Mouse (Mus musculus) left cerebral cortex, postnatal 4 days (tissue): ENCODE data around the gene Fzd10. TPM values are rescaled to one million over a fixed set of nuclear protein-coding genes. Genes with fewer than 3 reads are reported as not detected.

Source experiments
- total RNA-seq, 2 experiments: library from RNA; stranded (reverse); gene quantifications; 2 replicates each; pipeline ENCODE4 v1.2.3; 2021

Fzd10 gene
- total RNA-seq, 2 experiments from 2014 or later: 3.0 TPM

Other genes starting within 250 kb of the Fzd10 start
- gene Tmem132d, start 167.8 kb upstream of the Fzd10 start, total RNA-seq: 10 to 100 TPM in 1 of 2 experiments, 1 to 10 TPM in 1; 6.3 to 10.0 TPM
- gene Piwil1, start 101.7 kb downstream of the Fzd10 start, total RNA-seq: under 1 TPM; 0.22 to 0.38 TPM